Mouse (Mus musculus): ENCODE measurements around the gene Alk. TPM values are rescaled to one million over a fixed set of nuclear protein-coding genes. Genes with fewer than 3 reads are reported as not detected.

Alk gene
- total RNA-seq, 2 experiments from 2014 or later, result 7.1 to 7.2 TPM

- no peak for DNase-seq (ENCODE audit: low spot score in 2 of 2)
These were observed 668.6 kb downstream of the Alk start for GRCm38 (mm10) chr17:71935837-71936236.

GRCm38 (mm10) chr17:71935336-71935735 lies 669.1 kb downstream of the Alk start:
- DNase-seq (ENCODE audit: low spot score in 2 of 2), result no peak

- no peak for DNase-seq (ENCODE audit: low spot score in 2 of 2)
These were observed 689.5 kb downstream of the Alk start for GRCm38 (mm10) chr17:71914941-71915340.

- peak in 1 of 2 experiments; percentile 23 for DNase-seq (ENCODE audit: low spot score in 2 of 2)
These were observed 689.9 kb downstream of the Alk start for GRCm38 (mm10) chr17:71914541-71914940.

- DNase-seq (ENCODE audit: low spot score in 2 of 2), result no peak
These were observed 691.2 kb downstream of the Alk start for GRCm38 (mm10) chr17:71913188-71913587.

GRCm38 (mm10) chr17:71909107-71909506 lies 695.3 kb downstream of the Alk start:
- peak in 1 of 2 experiments; percentile 15 for DNase-seq (ENCODE audit: low spot score in 2 of 2)

GRCm38 (mm10) chr17:71881369-71881768 lies 723.1 kb downstream of the Alk start:
- DNase-seq (ENCODE audit: low spot score in 2 of 2), result no peak

- DNase-seq (ENCODE audit: low spot score in 2 of 2), result no peak
These were observed 728.9 kb downstream of the Alk start for GRCm38 (mm10) chr17:71875492-71875891.

GRCm38 (mm10) chr17:71874795-71875194 lies 729.6 kb downstream of the Alk start:
- no peak for DNase-seq (ENCODE audit: low spot score in 2 of 2)

- peak in 1 of 2 experiments; percentile 55 for DNase-seq (ENCODE audit: low spot score in 2 of 2)
These were observed 730.4 kb downstream of the Alk start for GRCm38 (mm10) chr17:71874077-71874476.

GRCm38 (mm10) chr17:71872976-71873375 lies 731.5 kb downstream of the Alk start:
- no peak for DNase-seq (ENCODE audit: low spot score in 2 of 2)

- no peak for DNase-seq (ENCODE audit: low spot score in 2 of 2)
These were observed 732.4 kb downstream of the Alk start for GRCm38 (mm10) chr17:71871981-71872380.

- no peak for DNase-seq (ENCODE audit: low spot score in 2 of 2)
These were observed 733.8 kb downstream of the Alk start for GRCm38 (mm10) chr17:71870641-71871040.

GRCm38 (mm10) chr17:71870232-71870621 lies 734.2 kb downstream of the Alk start:
- DNase-seq (ENCODE audit: low spot score in 2 of 2), result no peak

GRCm38 (mm10) chr17:71869372-71870231 lies 734.8 kb downstream of the Alk start:
- DNase-seq (ENCODE audit: low spot score in 2 of 2), result peak; percentile 22 to 27

GRCm38 (mm10) chr17:71868828-71869227 lies 735.6 kb downstream of the Alk start:
- DNase-seq (ENCODE audit: low spot score in 2 of 2), result peak in 1 of 2 experiments; percentile 19

GRCm38 (mm10) chr17:71867892-71868291 lies 736.5 kb downstream of the Alk start:
- DNase-seq (ENCODE audit: low spot score in 2 of 2), result no peak

GRCm38 (mm10) chr17:71865437-71865836 lies 739.0 kb downstream of the Alk start:
- DNase-seq (ENCODE audit: low spot score in 2 of 2), result no peak

- no peak for DNase-seq (ENCODE audit: low spot score in 2 of 2)
These were observed 740.4 kb downstream of the Alk start for GRCm38 (mm10) chr17:71864039-71864438.

GRCm38 (mm10) chr17:71862895-71863294 lies 741.5 kb downstream of the Alk start:
- no peak for DNase-seq (ENCODE audit: low spot score in 2 of 2)

GRCm38 (mm10) chr17:71862184-71862583 lies 742.2 kb downstream of the Alk start:
- DNase-seq (ENCODE audit: low spot score in 2 of 2), result no peak

- DNase-seq (ENCODE audit: low spot score in 2 of 2), result no peak
These were observed 772.5 kb downstream of the Alk start for GRCm38 (mm10) chr17:71831960-71832359.
